Mouse (Mus musculus) CD4-positive naive resting alpha-beta T cell, adult 76 days (primary cell): ENCODE data around the gene Sycp2l. TPM values are rescaled to one million over a fixed set of nuclear protein-coding genes. Genes with fewer than 3 reads are reported as not detected.

ENCODE experiments used
- total RNA-seq: library from RNA; stranded (reverse); gene quantifications from one replicate; pipeline ENCODE4 v1.2.4, GENCODE M21; 2023

Sycp2l gene
- not detected for total RNA-seq

DNA sequence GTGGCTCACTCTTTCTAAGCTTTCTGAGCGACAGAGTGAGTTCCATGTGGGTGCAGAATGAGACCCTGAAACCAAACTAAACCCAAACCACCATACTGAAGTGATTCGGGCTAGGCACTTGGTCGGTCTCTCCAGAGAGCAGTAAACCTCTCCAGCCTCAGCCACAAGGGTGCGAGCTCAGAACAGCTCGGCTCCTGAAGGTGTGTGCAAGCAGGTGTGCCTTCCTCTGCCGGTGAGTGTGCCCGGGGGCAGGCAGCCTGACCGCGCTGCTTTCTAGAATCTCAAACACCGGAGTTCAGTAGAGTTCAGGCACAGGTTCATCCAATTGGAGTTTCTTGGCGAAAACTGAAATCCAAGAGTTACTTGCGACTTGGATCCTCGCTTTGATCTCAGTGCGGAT is at the start of gene Sycp2l:
Gene Sycp2l, plus strand, starts transcription at position 368 of the 400 bp plus-strand sequence.

DNA sequence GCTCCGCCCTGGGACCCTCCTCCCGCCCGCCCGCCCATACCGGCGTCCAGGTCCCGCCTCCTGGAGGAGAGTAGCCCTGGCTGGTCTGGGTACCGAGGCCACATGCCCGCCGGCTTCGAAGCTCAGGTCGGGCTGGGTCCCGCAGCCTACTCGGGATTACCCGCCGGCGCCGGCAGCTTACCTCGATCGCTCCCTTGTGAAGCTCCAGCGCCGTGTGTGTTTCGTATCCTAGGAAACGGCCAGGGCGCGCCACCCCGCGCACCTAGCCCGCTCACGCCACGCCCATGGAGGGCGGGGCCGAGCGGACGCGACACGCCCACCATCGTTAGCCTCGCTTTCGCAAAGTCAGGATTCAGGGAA is 34.7 kb upstream of the Sycp2l start, which contains the start of gene Mak:
Gene Mak, minus strand, starts transcription at position 286 of the 360 bp plus-strand sequence.

DNA sequence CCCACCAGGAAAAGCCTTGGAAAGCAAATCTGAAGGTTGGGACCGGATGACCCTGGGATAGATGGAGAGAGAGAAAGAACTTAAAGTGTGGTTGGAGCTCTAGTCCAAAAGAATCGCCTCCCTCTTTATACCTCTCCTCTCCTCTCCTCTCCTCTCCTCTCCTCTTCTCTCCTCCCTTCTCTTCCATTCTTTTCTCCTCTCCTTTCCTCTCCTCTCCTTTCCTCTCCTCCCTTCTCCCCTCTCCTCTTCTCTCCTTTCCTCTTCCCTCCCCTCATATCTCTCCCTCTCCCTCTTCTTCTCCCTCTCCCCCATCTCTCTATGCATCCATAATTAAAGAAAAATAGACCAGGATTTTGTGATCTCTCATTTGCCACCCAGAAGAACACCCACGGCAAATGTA is 3.2 kb upstream of the Sycp2l start, which contains the start of gene Gcm2:
Gene Gcm2, minus strand, starts transcription at position 101 of the 400 bp plus-strand sequence.

DNA sequence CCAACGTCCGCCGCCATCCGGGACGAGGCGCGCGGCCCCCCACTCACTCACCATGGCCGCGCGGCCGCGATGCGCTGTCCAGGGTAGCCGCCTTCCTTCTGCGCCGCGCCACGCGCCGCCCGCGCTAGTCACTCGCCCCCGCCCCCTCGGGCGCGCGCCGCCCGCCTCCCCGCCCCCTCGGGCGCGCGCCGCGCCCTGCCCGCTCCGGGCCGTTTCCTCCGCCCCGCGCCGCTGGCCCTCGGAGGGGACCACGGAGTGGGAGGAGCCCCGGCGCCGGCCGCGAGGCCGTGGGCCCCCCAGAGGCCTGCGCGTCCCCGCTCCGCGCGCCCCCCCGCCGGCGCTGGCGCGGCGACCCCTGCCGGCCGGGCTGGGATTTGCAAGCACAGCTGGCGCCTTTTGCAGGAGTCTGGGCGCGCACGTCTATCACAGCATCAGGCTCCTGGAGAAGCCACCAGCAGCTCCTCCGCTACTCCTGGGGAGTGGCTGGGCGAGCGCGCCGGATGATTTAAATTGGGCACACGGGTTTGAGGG is 106.3 kb downstream of the Sycp2l start, which contains the start of gene Elovl2:
Gene Elovl2, minus strand, starts transcription at position 102 of the 531 bp plus-strand sequence.

Other genes starting within 250 kb of the Sycp2l start
- gene Pak1ip1, start 113.3 kb upstream of the Sycp2l start, total RNA-seq, result 73.7 TPM
- gene Tmem14c, start 98.0 kb upstream of the Sycp2l start, total RNA-seq, result 31.9 TPM
- not detected for gene Mak, start 34.6 kb upstream of the Sycp2l start, total RNA-seq
- gene Gcm2, start 3.3 kb upstream of the Sycp2l start, total RNA-seq, result not detected
- not detected for gene Elovl2, start 106.1 kb downstream of the Sycp2l start, total RNA-seq
- 11.2 TPM for gene Smim13, start 135.5 kb downstream of the Sycp2l start, total RNA-seq
- gene Gm17364, start 159.7 kb downstream of the Sycp2l start, total RNA-seq, result not detected